Mouse (Mus musculus) limb, embryonic 10.5 days (tissue): ENCODE measurements around the gene Dhrs3. TPM values are rescaled to one million over a fixed set of nuclear protein-coding genes. Genes with fewer than 3 reads are reported as not detected.

Source experiments
- DNase-seq: peaks from one replicate; pipeline ENCODE4 v3.0.0-alpha.2; 2017; ENCODE audit warnings: low spot score
- H3K27ac ChIP-seq: fragments of 300-500 bp; sonication (generic); 2 replicates; pipeline ENCODE4 v1.5.1; 2016; ENCODE audit warnings: mild to moderate bottlenecking
- H3K27me3 ChIP-seq: fragments of 300-500 bp; sonication (generic); 2 replicates; pipeline ENCODE4 v1.6.1; 2016; ENCODE audit warnings: low read depth, mild to moderate bottlenecking; ENCODE audit not compliant: poor library complexity, severe bottlenecking
- H3K36me3 ChIP-seq: fragments of 300-500 bp; sonication (generic); 2 replicates; pipeline ENCODE4 v1.6.1; 2016; ENCODE audit warnings: mild to moderate bottlenecking, moderate library complexity
- H3K4me1 ChIP-seq: fragments of 300-500 bp; sonication (generic); 2 replicates; pipeline ENCODE4 v1.6.1; 2016
- H3K4me3 ChIP-seq: fragments of 300-500 bp; sonication (generic); 2 replicates; pipeline ENCODE4 v1.5.1; 2016; ENCODE audit warnings: mild to moderate bottlenecking, moderate library complexity
- H3K9me3 ChIP-seq: fragments of 300-500 bp; sonication (generic); replicated peaks from 2 replicates; pipeline ENCODE4 v1.6.1; 2016; ENCODE audit warnings: mild to moderate bottlenecking
- WGBS: fragments of 180-500 bp; shearing (Covaris S2); methylation state at CpG from one replicate; pipeline ENCODE4 v1.1.7; 2016; 5-methylcytosine and 5-hydroxymethylcytosine counted together
- polyA plus RNA-seq: library from polyadenylated mRNA; unstranded; fragments of >200 nt; fragmentation: Nextera tagmentation; extraction: Ambion mirVana; gene quantifications from 2 replicates; pipeline ENCODE4 v1.2.1, GENCODE M21; 2016

Dhrs3 gene
- polyA plus RNA-seq, 1 experiment from 2014 or later: 49.8 TPM

GRCm38 (mm10) chr4:144890690-144891120 is 1.9 kb upstream of the Dhrs3 start:
- Histone ChIP-seq H3K4me1 (peaks cover 73% of the 10 kb centered on the region), H3K4me3 (peak overlapping the region; percentile 65), H3K36me3 (no peaks in the 10 kb centered on the region), H3K9me3 (no peaks in the 10 kb centered on the region), H3K27ac (peak overlapping the region; percentile 88; the same call in 1 of the 2 replicates), H3K27me3 (0 out of 2 replicates have a peak, but pooled peaks cover 6% of the 10 kb centered on the region)
- WGBS: 12% methylated on average over 7 of the region's 7 CpGs
- peak; percentile 75 for DNase-seq

GRCm38 (mm10) chr4:144891121-144891711 is 1.4 kb upstream of the Dhrs3 start:
- H3K4me3 ChIP-seq: peak overlapping the region; percentile 65
- WGBS: 28% methylated on average over 10 of the region's 10 CpGs
- H3K27ac ChIP-seq: peak overlapping the region; percentile 88
- 0 out of 2 replicates have a peak, but pooled peaks cover 6% of the 10 kb centered on the region for H3K27me3 ChIP-seq
- no peaks in the 10 kb centered on the region for H3K9me3 ChIP-seq
- H3K4me1 ChIP-seq: peaks cover 78% of the 10 kb centered on the region
- DNase-seq: peak; percentile 52
- H3K36me3 ChIP-seq: no peaks in the 10 kb centered on the region

GRCm38 (mm10) chr4:144891743-144892132 is 889 bp upstream of the Dhrs3 start:
- no peak for DNase-seq
- Histone ChIP-seq H3K27me3 (0 out of 2 replicates have a peak, but pooled peaks cover 6% of the 10 kb centered on the region), H3K4me3 (peak overlapping the region; percentile 65), H3K36me3 (no peaks in the 10 kb centered on the region), H3K4me1 (peaks cover 78% of the 10 kb centered on the region), H3K9me3 (no peaks in the 10 kb centered on the region), H3K27ac (peak overlapping the region; percentile 88)
- 2% methylated on average over 5 of the region's 5 CpGs for WGBS

- DNase-seq: no peak
- H3K27ac ChIP-seq: peak overlapping the region; percentile 88
- H3K27me3 ChIP-seq: 0 out of 2 replicates have a peak, but pooled peaks cover 6% of the 10 kb centered on the region
- peaks cover 71% of the 10 kb centered on the region for H3K4me1 ChIP-seq
- peak overlapping the region; percentile 65 for H3K4me3 ChIP-seq
- WGBS: 0% methylated on average over 12 of the region's 12 CpGs
- no peaks in the 10 kb centered on the region for H3K36me3 ChIP-seq
- no peaks in the 10 kb centered on the region for H3K9me3 ChIP-seq
These were observed 278 bp downstream of the Dhrs3 start for GRCm38 (mm10) chr4:144892937-144893272.

- Histone ChIP-seq H3K27ac (peak overlapping the region; percentile 88), H3K36me3 (peaks cover 7% of the 10 kb centered on the region), H3K27me3 (0 out of 2 replicates have a peak, but pooled peaks cover 6% of the 10 kb centered on the region), H3K4me3 (peak overlapping the region; percentile 65), H3K9me3 (no peaks in the 10 kb centered on the region), H3K4me1 (peaks cover 68% of the 10 kb centered on the region)
- peak; percentile 61 for DNase-seq
- WGBS: under 1% methylated on average over 44 of the region's 44 CpGs
These were observed 1.2 kb downstream of the Dhrs3 start for GRCm38 (mm10) chr4:144893561-144894486.

GRCm38 (mm10) chr4:144894487-144895210 is 2.0 kb downstream of the Dhrs3 start:
- H3K9me3 ChIP-seq: no peaks in the 10 kb centered on the region
- 4% methylated on average over 11 of the region's 11 CpGs for WGBS
- H3K4me1 ChIP-seq: peaks cover 61% of the 10 kb centered on the region
- H3K27ac ChIP-seq: peak overlapping the region; percentile 88
- peak overlapping the region; percentile 65 for H3K4me3 ChIP-seq
- H3K36me3 ChIP-seq: peaks cover 15% of the 10 kb centered on the region
- no peak for DNase-seq
- H3K27me3 ChIP-seq: 0 out of 2 replicates have a peak, but pooled peaks cover 6% of the 10 kb centered on the region

GRCm38 (mm10) chr4:144895211-144895590 is 2.6 kb downstream of the Dhrs3 start:
- Histone ChIP-seq H3K27ac (peak overlapping the region; percentile 88), H3K4me1 (peaks cover 58% of the 10 kb centered on the region), H3K36me3 (peaks cover 19% of the 10 kb centered on the region), H3K4me3 (peak overlapping the region; percentile 65), H3K9me3 (no peaks in the 10 kb centered on the region), H3K27me3 (0 out of 2 replicates have a peak, but pooled peaks cover 6% of the 10 kb centered on the region)
- WGBS: 17% methylated on average over 2 of the region's 2 CpGs
- no peak for DNase-seq

- Histone ChIP-seq H3K4me3 (peak overlapping the region; percentile 22; the same call in 1 of the 2 replicates), H3K27me3 (0 out of 2 replicates have a peak, but pooled peaks cover 6% of the 10 kb centered on the region), H3K9me3 (no peaks in the 10 kb centered on the region), H3K4me1 (peaks cover 51% of the 10 kb centered on the region), H3K36me3 (peaks cover 26% of the 10 kb centered on the region), H3K27ac (peak overlapping the region; percentile 46; the same call in 1 of the 2 replicates)
- 73% methylated on average over 3 of the region's 3 CpGs for WGBS
- no peak for DNase-seq
These were observed 3.7 kb downstream of the Dhrs3 start for GRCm38 (mm10) chr4:144896321-144896720.

- Histone ChIP-seq H3K4me3 (no peak overlapping the region), H3K36me3 (peaks cover 30% of the 10 kb centered on the region), H3K27ac (no peak overlapping the region), H3K27me3 (0 out of 2 replicates have a peak, but pooled peaks cover 6% of the 10 kb centered on the region), H3K4me1 (peaks cover 42% of the 10 kb centered on the region), H3K9me3 (no peaks in the 10 kb centered on the region)
- DNase-seq: no peak
- 75% methylated on average over 6 of the region's 6 CpGs for WGBS
These were observed 5.5 kb downstream of the Dhrs3 start for GRCm38 (mm10) chr4:144898036-144898649.

GRCm38 (mm10) chr4:144898737-144899136 is 6.1 kb downstream of the Dhrs3 start:
- 100% methylated on average over 2 of the region's 2 CpGs for WGBS
- peaks cover 30% of the 10 kb centered on the region for H3K36me3 ChIP-seq
- H3K27ac ChIP-seq: no peak overlapping the region
- no peak overlapping the region for H3K4me3 ChIP-seq
- no peaks in the 10 kb centered on the region for H3K9me3 ChIP-seq
- DNase-seq: no peak
- peaks cover 43% of the 10 kb centered on the region for H3K4me1 ChIP-seq
- H3K27me3 ChIP-seq: 0 out of 2 replicates have a peak, but pooled peaks cover 2% of the 10 kb centered on the region

- no peak for DNase-seq
- Histone ChIP-seq H3K4me1 (peaks cover 28% of the 10 kb centered on the region), H3K4me3 (no peak overlapping the region), H3K36me3 (peaks cover 39% of the 10 kb centered on the region), H3K27me3 (no peaks in the 10 kb centered on the region), H3K27ac (no peak overlapping the region), H3K9me3 (no peaks in the 10 kb centered on the region)
- WGBS: 74% methylated on average over 5 of the region's 5 CpGs
These were observed 9.0 kb downstream of the Dhrs3 start for GRCm38 (mm10) chr4:144901561-144902111.

GRCm38 (mm10) chr4:144903088-144903487 is 10.5 kb downstream of the Dhrs3 start:
- Histone ChIP-seq H3K4me1 (peaks cover 28% of the 10 kb centered on the region), H3K4me3 (no peak overlapping the region), H3K9me3 (no peaks in the 10 kb centered on the region), H3K36me3 (peaks cover 43% of the 10 kb centered on the region), H3K27me3 (no peaks in the 10 kb centered on the region), H3K27ac (no peak overlapping the region)
- no peak for DNase-seq
- 92% methylated on average over 1 of the region's 1 CpGs for WGBS
